Mouse (Mus musculus) embryo, embryonic 11 days (tissue): Measurements from ENCODE around the gene Igsf6.

ENCODE experiments used
- DNase-seq: peaks from one replicate; pipeline ENCODE4 v3.0.0-alpha.2; 2015

Igsf6 gene

GRCm38 (mm10) chr7:121074281-121074680 is at the start of gene Igsf6:
Igsf6 (minus strand) TSS chr7:121074572.
- DNase-seq: no peak

GRCm38 (mm10) chr7:121120143-121120818 is 45.9 kb upstream of the Igsf6 start:
- peak; percentile 87 for DNase-seq

GRCm38 (mm10) chr7:121111762-121112161 is 37.4 kb upstream of the Igsf6 start:
- no peak for DNase-seq

- no peak for DNase-seq
Observed at GRCm38 (mm10) chr7:121111321-121111720, 36.9 kb upstream of the Igsf6 start.

GRCm38 (mm10) chr7:121107851-121108250 is 33.5 kb upstream of the Igsf6 start:
- no peak for DNase-seq

GRCm38 (mm10) chr7:121098614-121099389 is 24.4 kb upstream of the Igsf6 start:
- DNase-seq: no peak

GRCm38 (mm10) chr7:121093026-121093425 is 18.7 kb upstream of the Igsf6 start:
- no peak for DNase-seq

- no peak for DNase-seq
Observed at GRCm38 (mm10) chr7:121090748-121091147, 16.4 kb upstream of the Igsf6 start.

- no peak for DNase-seq
Observed at GRCm38 (mm10) chr7:121088745-121089144, 14.4 kb upstream of the Igsf6 start.

- peak; percentile 31 for DNase-seq
Observed at GRCm38 (mm10) chr7:121085500-121085899, 11.1 kb upstream of the Igsf6 start.

GRCm38 (mm10) chr7:121084840-121085453 is 10.6 kb upstream of the Igsf6 start:
- no peak for DNase-seq

GRCm38 (mm10) chr7:121082949-121083513 is 8.7 kb upstream of the Igsf6 start:
- DNase-seq: no peak

GRCm38 (mm10) chr7:121081816-121082215 is 7.4 kb upstream of the Igsf6 start:
- no peak for DNase-seq

- DNase-seq: no peak
Observed at GRCm38 (mm10) chr7:121081350-121081749, 7.0 kb upstream of the Igsf6 start, which contains the start of gene Otoa. Otoa (plus strand) TSS chr7:121081650.

GRCm38 (mm10) chr7:121077829-121078228 is 3.5 kb upstream of the Igsf6 start:
- DNase-seq: peak; percentile 79

GRCm38 (mm10) chr7:121077311-121077710 is 2.9 kb upstream of the Igsf6 start:
- DNase-seq: no peak

GRCm38 (mm10) chr7:121075416-121075815 is 1.0 kb upstream of the Igsf6 start:
- DNase-seq: no peak

GRCm38 (mm10) chr7:121074801-121075400 is 529 bp upstream of the Igsf6 start:
- no peak for DNase-seq

- DNase-seq: no peak
Observed at GRCm38 (mm10) chr7:121072506-121072905, 1.9 kb downstream of the Igsf6 start.

GRCm38 (mm10) chr7:121071276-121071675 is 3.1 kb downstream of the Igsf6 start:
- no peak for DNase-seq

- no peak for DNase-seq
Observed at GRCm38 (mm10) chr7:121064309-121064708, 10.1 kb downstream of the Igsf6 start.

GRCm38 (mm10) chr7:121059477-121060218 is 14.7 kb downstream of the Igsf6 start:
- DNase-seq: no peak
